Mouse (Mus musculus): ENCODE measurements at regions not wholly inside any gene's neighbourhood (a gene's known extent, or its start where the extent isn't known, plus 50 kb on each side); places are given as distances from the start of the nearest gene placed in this dataset.

- no peak for DNase-seq (ENCODE audit: low spot score)
Observed at GRCm38 (mm10) chr2:147503962-147504361, 142.2 kb downstream of the Pax1 start.

DNA sequence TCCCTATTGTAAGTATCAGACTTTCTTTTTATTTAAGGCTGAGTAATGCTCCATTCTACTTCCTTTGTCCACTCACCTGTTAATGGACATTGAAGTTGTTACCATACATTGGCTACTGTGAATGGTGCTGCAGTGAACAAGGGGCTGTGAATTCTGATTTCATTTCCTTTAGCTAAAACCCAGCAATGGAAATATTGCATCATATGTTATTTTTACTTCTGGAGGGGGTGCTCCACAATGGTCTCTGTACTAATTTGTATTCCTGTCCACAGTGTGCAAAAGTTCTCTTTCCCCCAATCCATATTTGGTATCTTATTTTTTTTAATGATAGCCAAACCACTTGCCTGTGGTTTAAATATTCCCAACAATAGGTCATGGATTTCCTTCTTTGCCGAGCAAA, 137.0 kb downstream of the Pax1 start:
- no peak for DNase-seq (ENCODE audit: low spot score)

GRCm38 (mm10) chr2:147455932-147456331, 94.2 kb downstream of the Pax1 start:
- no peak for DNase-seq (ENCODE audit: low spot score)

GRCm38 (mm10) chr2:147454362-147455257, 92.9 kb downstream of the Pax1 start:
- DNase-seq (ENCODE audit: low spot score) = no peak

Data from yolk sac, embryonic 10.5 days (tissue).